Mouse (Mus musculus) forebrain, embryonic 16.5 days (tissue): ENCODE results near the gene Lrba. TPM values are rescaled to one million over a fixed set of nuclear protein-coding genes. Genes with fewer than 3 reads are reported as not detected.
A peak's percentile ranks its signal among the peaks of the same experiment; 100 is the strongest.

ENCODE experiments used
- ATAC-seq: fragments of 200-750 bp; cut with Nextera tagmentation; 2 replicates; pipeline ENCODE4 v1.8.0; 2017; ENCODE audit warnings: mild to moderate bottlenecking, moderate library complexity
- H3K27ac ChIP-seq: fragments of 300-500 bp; sonication (generic); 2 replicates; pipeline ENCODE4 v1.5.1; 2014; ENCODE audit warnings: low read length, control low read depth
- H3K27me3 ChIP-seq: fragments of 300-500 bp; sonication (generic); replicated peaks from 2 replicates; pipeline ENCODE4 v1.6.1; 2014; ENCODE audit warnings: low read length; ENCODE audit not compliant: control insufficient read depth, insufficient read depth
- H3K36me3 ChIP-seq: fragments of 300-500 bp; sonication (generic); 2 replicates; pipeline ENCODE4 v1.6.1; 2014; ENCODE audit not compliant: control insufficient read depth, insufficient read depth
- H3K4me1 ChIP-seq: fragments of 300-500 bp; sonication (generic); replicated peaks from 2 replicates; pipeline ENCODE4 v1.6.1; 2014; ENCODE audit warnings: low read length; ENCODE audit not compliant: control insufficient read depth, insufficient read depth
- H3K4me2 ChIP-seq: fragments of 300-500 bp; sonication (generic); 2 replicates; pipeline ENCODE4 v1.6.1; 2014; ENCODE audit warnings: mild to moderate bottlenecking, low read length, control low read depth
- H3K4me3 ChIP-seq: fragments of 300-500 bp; sonication (generic); replicated peaks from 2 replicates; pipeline ENCODE4 v1.5.1; 2014; ENCODE audit warnings: mild to moderate bottlenecking, low read length, control low read depth
- H3K9ac ChIP-seq: fragments of 300-500 bp; sonication (generic); replicated peaks from 2 replicates; pipeline ENCODE4 v1.6.1; 2014; ENCODE audit warnings: low read depth, low read length, control low read depth
- H3K9me3 ChIP-seq: fragments of 300-500 bp; sonication (generic); 2 replicates; pipeline ENCODE4 v1.6.1; 2016; ENCODE audit warnings: low read length; ENCODE audit not compliant: control insufficient read depth
- WGBS: fragments of 180-500 bp; shearing (Covaris S2); extraction: QIAGEN DNeasy Blood & Tissue Kit; methylation state at CpG from one replicate; pipeline ENCODE4 v1.1.7; 2014; 5-methylcytosine and 5-hydroxymethylcytosine counted together
- polyA plus RNA-seq: library from polyadenylated mRNA; unstranded; fragments of >200 nt; fragmentation: Nextera tagmentation; extraction: Ambion mirVana; gene quantifications from 2 replicates; pipeline ENCODE4 v1.2.1, GENCODE M21; 2015

Lrba gene
- polyA plus RNA-seq, 1 experiment from 2014 or later = 2.3 TPM

DNA sequence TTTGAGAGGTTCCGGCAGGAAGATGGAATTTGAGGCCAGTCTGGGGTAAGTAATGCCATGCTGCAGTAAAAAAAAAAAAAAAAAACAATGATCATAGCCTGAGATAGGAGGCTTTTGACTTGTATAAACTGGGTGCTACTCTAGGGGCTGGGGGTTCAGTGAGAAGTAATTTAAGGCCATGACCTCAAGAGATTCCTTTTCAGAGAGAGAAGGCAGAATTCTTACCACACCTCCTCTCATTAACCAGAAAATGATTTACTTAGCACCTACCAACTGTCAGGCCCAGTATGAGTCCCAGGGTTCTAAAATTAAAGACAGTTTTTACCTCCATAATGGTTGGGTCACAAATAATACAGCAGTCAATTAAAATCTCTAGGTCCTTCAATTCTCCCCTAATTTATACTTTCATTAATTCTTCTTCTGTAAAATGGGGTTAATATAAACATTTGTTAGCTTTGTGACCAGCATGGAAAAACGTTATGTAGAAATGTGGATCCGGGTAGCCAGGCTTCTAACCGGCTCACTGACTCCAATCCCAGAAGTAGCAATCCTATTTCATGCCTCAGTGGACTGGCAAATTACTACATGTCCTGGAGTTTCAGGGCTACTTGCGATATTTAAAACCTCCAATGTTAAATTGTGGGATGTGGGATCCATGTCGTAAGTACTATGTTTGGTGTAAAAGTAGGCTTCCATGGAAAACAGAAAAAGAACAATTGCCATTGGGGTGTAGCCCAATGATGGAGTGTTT, 19.7 kb upstream of the Lrba start:
- ATAC-seq = no peak
- no peaks in the 10 kb centered on the region for H3K36me3 ChIP-seq
- no peak overlapping the region for H3K4me3 ChIP-seq
- WGBS = 18% methylated on average over 6 of the region's 6 CpGs
- no peak overlapping the region for H3K9ac ChIP-seq
- no peak overlapping the region for H3K27ac ChIP-seq
- no peak overlapping the region for H3K4me2 ChIP-seq
- no peaks in the 10 kb centered on the region for H3K4me1 ChIP-seq
- no peaks in the 10 kb centered on the region for H3K9me3 ChIP-seq
- no peaks in the 10 kb centered on the region for H3K27me3 ChIP-seq

DNA sequence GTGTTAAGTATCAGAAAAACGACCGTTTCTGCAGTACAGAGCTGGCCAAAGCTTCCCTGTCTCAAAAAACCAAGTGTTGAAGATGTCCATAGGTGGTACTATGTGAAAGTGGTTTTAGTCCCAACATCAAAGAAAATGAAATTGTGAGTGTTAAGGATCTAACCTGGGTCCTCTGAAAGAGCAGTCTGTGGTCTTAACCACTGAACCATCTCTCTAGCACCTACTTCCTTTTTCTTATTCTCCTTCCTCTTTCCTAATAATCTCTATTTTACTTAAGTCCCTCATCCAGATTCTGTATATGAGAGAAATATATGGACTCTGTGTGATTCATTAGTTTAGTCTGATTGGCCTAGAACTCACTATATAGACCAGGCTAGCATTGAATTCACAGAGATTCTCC, 17.9 kb upstream of the Lrba start:
- Histone ChIP-seq H3K4me2 (no peak overlapping the region), H3K36me3 (no peaks in the 10 kb centered on the region), H3K27me3 (no peaks in the 10 kb centered on the region), H3K4me1 (no peaks in the 10 kb centered on the region), H3K9ac (no peak overlapping the region), H3K9me3 (no peaks in the 10 kb centered on the region), H3K27ac (no peak overlapping the region), H3K4me3 (no peak overlapping the region)
- WGBS = 86% methylated on average over 2 of the region's 2 CpGs
- no peak for ATAC-seq

DNA sequence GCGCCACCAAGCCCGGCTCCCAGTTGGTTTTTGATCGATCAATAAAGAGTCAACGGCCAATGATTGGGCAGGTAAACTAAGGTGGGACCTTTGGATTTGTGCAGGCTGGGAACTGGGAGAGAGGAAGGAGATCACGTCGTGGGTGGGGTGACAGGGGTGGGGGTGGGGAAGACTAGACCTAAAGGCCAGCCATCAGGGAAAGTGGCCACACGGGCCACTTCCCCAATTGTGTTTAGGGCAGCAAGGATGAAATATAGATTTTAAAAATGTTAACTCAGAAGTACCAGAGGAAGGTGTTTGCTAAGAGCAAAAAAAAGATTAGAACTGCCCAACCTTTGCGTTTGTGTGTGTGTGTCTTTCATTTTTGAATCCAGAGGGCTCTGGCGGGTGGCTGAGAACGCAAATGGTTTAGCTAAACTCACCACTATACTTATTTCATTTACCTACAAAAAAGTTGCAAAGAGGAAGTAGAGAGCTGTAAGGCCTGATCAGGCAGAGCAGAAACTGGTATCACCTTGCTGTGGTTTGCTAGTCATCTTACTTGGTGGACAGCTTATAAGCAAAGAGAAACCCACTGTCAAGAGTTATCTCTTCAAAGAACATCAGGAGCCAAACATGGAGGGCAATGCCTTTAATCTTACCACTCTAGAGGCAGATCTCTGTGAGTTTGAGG, 14.1 kb upstream of the Lrba start:
- no peaks in the 10 kb centered on the region for H3K4me1 ChIP-seq
- no peak for ATAC-seq
- no peaks in the 10 kb centered on the region for H3K36me3 ChIP-seq
- no peaks in the 10 kb centered on the region for H3K27me3 ChIP-seq
- no peak overlapping the region for H3K9ac ChIP-seq
- H3K4me2 ChIP-seq = no peak overlapping the region
- H3K4me3 ChIP-seq = no peak overlapping the region
- H3K27ac ChIP-seq = no peak overlapping the region
- WGBS = 93% methylated on average over 10 of the region's 10 CpGs
- H3K9me3 ChIP-seq = no peaks in the 10 kb centered on the region

DNA sequence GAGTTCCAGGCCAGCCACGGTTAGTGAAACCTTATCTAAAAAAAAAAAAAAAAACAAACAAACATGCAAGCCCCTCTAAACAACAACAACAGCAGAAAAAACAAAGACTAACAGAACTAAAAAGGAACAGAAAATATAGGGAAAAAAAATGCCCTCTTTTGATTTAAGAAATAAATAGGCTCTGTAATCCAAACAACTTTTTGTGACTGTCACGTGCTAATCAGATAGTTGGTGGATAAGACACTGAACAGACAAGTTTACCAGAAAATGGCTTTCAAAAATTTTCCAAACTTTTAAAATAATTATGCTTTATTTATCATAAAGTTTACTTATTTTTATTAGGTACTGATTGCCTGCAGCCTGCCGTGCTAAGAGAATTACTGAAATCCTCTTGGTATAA, 13.5 kb upstream of the Lrba start:
- ATAC-seq = no peak

DNA sequence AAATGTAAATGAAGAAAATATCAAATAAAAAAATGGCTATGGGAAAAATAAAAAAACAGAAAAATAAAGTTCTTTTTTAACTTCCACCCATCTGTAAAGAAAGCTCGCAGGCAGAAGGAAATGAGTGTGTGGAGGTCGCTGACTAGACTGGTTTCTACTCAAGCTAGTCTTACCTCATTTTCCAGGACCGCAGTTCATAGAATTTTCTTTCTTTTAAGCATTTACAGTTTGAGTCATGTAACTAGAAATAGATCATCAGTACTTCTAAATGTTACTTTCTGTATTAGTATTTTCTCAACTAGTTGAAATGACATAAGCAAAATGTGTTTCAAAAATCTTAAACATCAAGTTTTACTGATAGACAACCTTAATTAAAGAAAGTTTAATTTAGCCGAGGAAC, 10.2 kb upstream of the Lrba start:
- H3K4me3 ChIP-seq = no peak overlapping the region
- no peaks in the 10 kb centered on the region for H3K4me1 ChIP-seq
- no peaks in the 10 kb centered on the region for H3K9me3 ChIP-seq
- ATAC-seq = no peak
- no peaks in the 10 kb centered on the region for H3K36me3 ChIP-seq
- no peak overlapping the region for H3K9ac ChIP-seq
- WGBS = 91% methylated on average over 4 of the region's 4 CpGs
- H3K27ac ChIP-seq = no peak overlapping the region
- no peaks in the 10 kb centered on the region for H3K27me3 ChIP-seq
- H3K4me2 ChIP-seq = no peak overlapping the region

More for the DNA sequence above, 13.5 kb upstream of the Lrba start:
- Histone ChIP-seq H3K9me3 (no peaks in the 10 kb centered on the region), H3K4me3 (no peak overlapping the region), H3K9ac (no peak overlapping the region), H3K4me1 (no peaks in the 10 kb centered on the region), H3K27me3 (no peaks in the 10 kb centered on the region), H3K36me3 (no peaks in the 10 kb centered on the region), H3K4me2 (no peak overlapping the region), H3K27ac (no peak overlapping the region)
- 93% methylated on average over 3 of the region's 3 CpGs for WGBS

DNA sequence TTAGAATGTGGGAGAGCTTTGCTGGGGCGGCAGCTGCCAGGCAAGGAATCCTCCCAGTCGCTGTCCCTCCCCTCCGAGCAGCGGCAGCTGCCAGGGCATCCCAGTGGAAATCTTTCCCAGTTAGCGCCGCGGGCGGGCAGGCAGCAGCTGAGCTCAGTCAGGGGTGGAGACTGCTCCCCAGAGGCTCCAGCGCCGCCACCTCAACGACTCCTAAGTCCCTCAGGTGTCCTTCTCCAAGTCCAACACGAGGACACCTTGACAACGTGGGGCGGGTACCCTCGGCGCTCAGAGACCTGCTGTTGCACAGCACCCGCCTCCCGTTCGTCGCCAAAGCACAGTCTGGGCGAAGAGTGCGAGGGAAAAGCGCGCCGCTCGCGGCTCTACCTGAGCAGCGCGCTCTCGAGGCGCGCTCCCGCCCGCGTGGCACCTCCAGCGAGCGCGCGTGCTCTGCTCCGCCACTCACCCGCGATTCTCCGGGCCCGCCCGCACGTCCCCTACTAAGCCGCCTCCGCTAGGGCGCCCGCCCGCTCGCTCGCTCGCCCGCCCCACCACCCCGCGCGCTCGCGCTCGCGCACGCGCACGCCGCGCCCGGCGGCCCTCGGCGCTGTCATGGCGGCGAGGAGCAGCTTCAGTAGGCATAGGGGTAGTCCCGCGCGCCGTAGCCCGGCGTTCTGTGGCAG, 706 bp upstream of the Lrba start:
- under 1% methylated on average over 77 of the region's 79 CpGs for WGBS
- peak overlapping the region; percentile 94 for H3K4me3 ChIP-seq
- H3K36me3 ChIP-seq = no peaks in the 10 kb centered on the region
- peak overlapping the region; percentile 85 for H3K4me2 ChIP-seq
- peak overlapping the region; percentile 92 for H3K27ac ChIP-seq
- ATAC-seq = peak; percentile 97
- H3K27me3 ChIP-seq = no peaks in the 10 kb centered on the region
- H3K9me3 ChIP-seq = no peaks in the 10 kb centered on the region
- peaks cover 6% of the 10 kb centered on the region for H3K4me1 ChIP-seq
- H3K9ac ChIP-seq = peak overlapping the region; percentile 95

DNA sequence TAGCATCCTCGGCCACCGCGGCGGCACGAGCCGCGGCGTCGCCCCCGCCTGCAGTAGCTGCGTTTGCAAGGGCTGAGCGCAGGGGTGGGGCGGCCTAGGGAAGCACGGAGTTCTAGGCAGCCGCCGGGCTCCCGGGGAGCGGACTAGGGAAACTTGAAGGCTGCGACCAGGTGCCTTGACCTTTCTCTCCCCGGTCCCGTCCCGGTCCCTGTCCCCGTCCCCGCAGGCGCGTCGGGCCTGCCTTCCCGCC, 241 bp upstream of the Lrba start:
- Histone ChIP-seq H3K9me3 (no peaks in the 10 kb centered on the region), H3K9ac (peak overlapping the region; percentile 95), H3K36me3 (no peaks in the 10 kb centered on the region), H3K4me1 (peaks cover 6% of the 10 kb centered on the region), H3K4me3 (peak overlapping the region; percentile 94), H3K4me2 (peak overlapping the region; percentile 85), H3K27me3 (no peaks in the 10 kb centered on the region), H3K27ac (peak overlapping the region; percentile 92)
- WGBS = under 1% methylated on average over 27 of the region's 28 CpGs
- no peak for ATAC-seq

DNA sequence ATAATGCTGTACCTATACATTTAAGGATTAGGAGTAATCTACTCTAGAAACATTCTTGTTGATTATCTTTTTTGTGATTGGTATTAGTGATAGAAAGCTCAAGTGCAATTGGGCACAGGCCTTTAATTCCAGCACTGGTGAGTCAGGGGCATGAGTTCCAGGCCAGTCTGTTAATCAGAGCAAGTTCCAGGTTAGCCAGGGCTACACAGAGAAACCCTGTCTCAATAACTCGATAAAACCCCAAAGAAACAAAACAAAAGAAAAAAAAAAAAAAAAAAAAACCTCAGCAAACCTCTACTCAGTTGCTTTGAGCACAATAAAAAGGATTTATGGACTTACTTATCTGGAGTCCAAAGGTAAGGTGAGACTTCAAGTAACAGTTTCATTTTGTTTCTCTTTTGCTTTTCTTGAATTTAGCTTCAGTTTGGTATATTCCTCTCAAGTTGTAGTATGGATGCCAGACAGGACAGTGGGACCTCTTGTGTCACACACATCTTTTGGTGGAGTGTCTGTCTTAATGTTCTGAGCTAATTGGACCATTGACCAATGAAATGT, 7.1 kb downstream of the Lrba start:
- 53% methylated on average over 1 of the region's 1 CpGs for WGBS
- no peak for ATAC-seq
- Histone ChIP-seq H3K4me1 (no peaks in the 10 kb centered on the region), H3K27me3 (no peaks in the 10 kb centered on the region), H3K27ac (no peak overlapping the region), H3K4me2 (no peak overlapping the region), H3K9me3 (no peaks in the 10 kb centered on the region), H3K9ac (no peak overlapping the region), H3K4me3 (no peak overlapping the region), H3K36me3 (no peaks in the 10 kb centered on the region)

DNA sequence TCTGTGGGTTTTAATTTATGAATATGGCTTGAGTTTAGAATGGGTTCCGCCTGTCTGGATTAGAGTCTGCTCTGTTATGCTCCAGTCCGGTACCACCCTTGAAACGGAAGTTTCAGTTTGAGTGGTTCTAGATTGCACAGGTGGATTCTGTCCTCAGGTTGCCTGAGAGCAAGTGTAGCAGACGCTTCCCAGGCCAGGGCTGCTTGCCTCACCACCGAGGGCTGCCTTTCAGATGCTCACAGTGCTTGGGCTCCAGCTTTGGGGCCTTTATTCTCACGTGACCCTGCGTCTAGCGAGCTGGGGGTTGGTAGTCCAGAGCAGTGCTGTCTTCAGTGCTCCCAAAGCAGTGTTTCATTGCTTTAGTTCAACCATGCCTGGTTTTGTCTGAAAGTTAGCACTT, 22.7 kb downstream of the Lrba start:
- no peak overlapping the region for H3K27ac ChIP-seq
- H3K9ac ChIP-seq = no peak overlapping the region
- no peak overlapping the region for H3K4me3 ChIP-seq
- H3K36me3 ChIP-seq = no peaks in the 10 kb centered on the region
- ATAC-seq = no peak
- H3K4me2 ChIP-seq = no peak overlapping the region
- H3K9me3 ChIP-seq = no peaks in the 10 kb centered on the region
- H3K27me3 ChIP-seq = no peaks in the 10 kb centered on the region
- H3K4me1 ChIP-seq = no peaks in the 10 kb centered on the region
- 72% methylated on average over 8 of the region's 8 CpGs for WGBS
